Mouse (Mus musculus): ENCODE results near the gene Zfp523.

- no peak for TF ChIP-seq CTCF (conservative IDR thresholded peaks at IDR 0.05; ENCODE audit: low read length)
- no peak for TF ChIP-seq POU5F1 (IDR thresholded peaks at IDR 0.05; ENCODE audit: borderline replicate concordance, low read length)
- no peak for TF ChIP-seq NANOG (IDR thresholded peaks at IDR 0.05; ENCODE audit: borderline replicate concordance, low read length)
Measured at GRCm38 (mm10) chr17:28188313-28188712, 11.4 kb downstream of the Zfp523 start.

Data from E14TG2a.4 (cell line).